Mouse (Mus musculus) cerebellum, adult 2 months (tissue): Measurements from ENCODE around the gene Pik3r6.

Source experiments
- CTCF ChIP-seq: fragments of 200-500 bp; IDR thresholded peaks from 2 replicates; pipeline ENCODE4 v1.5.1; 2011; ENCODE audit warnings: low read depth, mild to moderate bottlenecking, control low read depth, low read length, moderate library complexity, borderline replicate concordance; ENCODE audit not compliant: insufficient read depth
- POLR2A ChIP-seq: fragments of 200-500 bp; IDR thresholded peaks from 2 replicates; pipeline ENCODE4 v1.6.1; 2011; ENCODE audit warnings: low read length, control low read depth, borderline replicate concordance; ENCODE audit not compliant: insufficient read depth

- TF ChIP-seq CTCF (no peak), POLR2A (no peak)
Observed at GRCm38 (mm10) chr11:68564356-68565031, 61.7 kb downstream of the Pik3r6 start.
